Mouse (Mus musculus) MEL (cell line): ENCODE results near the gene Rabl6. TPM values are rescaled to one million over a fixed set of nuclear protein-coding genes. Genes with fewer than 3 reads are reported as not detected.
A peak's percentile ranks its signal among the peaks of the same experiment; 100 is the strongest.

Experiments
- DNase-seq: peaks from one replicate; pipeline ENCODE4 v3.0.0; 2011; ENCODE audit warnings: low read depth, low spot score
- H3K27ac ChIP-seq: 2 replicates; pipeline ENCODE4 v1.5.1; 2012; ENCODE audit warnings: low read depth, mild to moderate bottlenecking, control low read depth, low read length, moderate library complexity; ENCODE audit not compliant: control insufficient read depth
- H3K27me3 ChIP-seq, 2 experiments: fragments of 150-350 bp in 1 of 2; sonication (generic) in 1 of 2; 2 replicates each; pipeline ENCODE4 v1.6.1; 2012; ENCODE audit warnings: low read length in 2 of 2, mild to moderate bottlenecking in 2 of 2, improper control_type of control experiment in 1 of 2, moderate library complexity in 1 of 2; ENCODE audit not compliant: insufficient read depth in 2 of 2, control insufficient read depth in 1 of 2
- H3K36me3 ChIP-seq, 2 experiments: 2 replicates each; pipeline ENCODE4 v1.6.1; 2012 to 2014; ENCODE audit warnings: low read length in 2 of 2, improper control_type of control experiment in 1 of 2, inconsistent platforms in 1 of 2, mild to moderate bottlenecking in 1 of 2; ENCODE audit not compliant: insufficient read depth in 2 of 2, control insufficient read depth in 1 of 2
- H3K4me1 ChIP-seq, 2 experiments: fragments of 150-350 bp in 1 of 2; sonication (generic) in 1 of 2; 2 replicates each; pipeline ENCODE4 v1.6.1; 2012; ENCODE audit warnings: low read length in 2 of 2, improper control_type of control experiment in 1 of 2, mild to moderate bottlenecking in 1 of 2; ENCODE audit not compliant: insufficient read depth in 2 of 2, control insufficient read depth in 1 of 2
- H3K4me3 ChIP-seq, 2 experiments: fragments of 150-350 bp in 1 of 2; sonication (generic) in 1 of 2; 2 replicates each; pipeline ENCODE4 v1.5.1; 2012; ENCODE audit warnings: low read depth in 2 of 2, low read length in 2 of 2, mild to moderate bottlenecking in 2 of 2, moderate library complexity in 2 of 2, control low read depth in 1 of 2, improper control_type of control experiment in 1 of 2; ENCODE audit not compliant: control insufficient read depth in 1 of 2, insufficient read depth in 1 of 2
- H3K79me2 ChIP-seq: 2 replicates; pipeline ENCODE4 v1.6.1; 2012; ENCODE audit warnings: mild to moderate bottlenecking, low read length, moderate library complexity; ENCODE audit not compliant: control insufficient read depth, poor library complexity, insufficient read depth
- H3K9ac ChIP-seq: 2 replicates; pipeline ENCODE4 v1.6.1; 2012; ENCODE audit warnings: low read depth, mild to moderate bottlenecking, control low read depth, low read length, moderate library complexity; ENCODE audit not compliant: control insufficient read depth, poor library complexity, severe bottlenecking
- H3K9me3 ChIP-seq: fragments of 150-350 bp; sonication (generic); replicated peaks from 2 replicates; pipeline ENCODE4 v1.6.1; 2012; ENCODE audit warnings: mild to moderate bottlenecking, low read length, improper control_type of control experiment, moderate library complexity; ENCODE audit not compliant: insufficient read depth
- BHLHE40 ChIP-seq: IDR thresholded peaks from 2 replicates; pipeline ENCODE4 v1.6.1; 2012; ENCODE audit warnings: low read depth, mild to moderate bottlenecking, inconsistent platforms, low read length, improper control_type of control experiment, borderline replicate concordance
- CHD1 ChIP-seq: IDR thresholded peaks from 2 replicates; pipeline ENCODE4 v1.6.1; 2012; ENCODE audit warnings: low read depth, mild to moderate bottlenecking, inconsistent platforms, low read length, improper control_type of control experiment
- CHD2 ChIP-seq: IDR thresholded peaks from 2 replicates; pipeline ENCODE4 v1.6.1; 2011; ENCODE audit warnings: low read length, improper control_type of control experiment
- EP300 ChIP-seq, 2 experiments: IDR thresholded peaks; 2 replicates each; pipeline ENCODE4 v1.6.1; 2011; ENCODE audit warnings: improper control_type of control experiment in 2 of 2, low read length in 2 of 2, low read depth in 1 of 2, mild to moderate bottlenecking in 1 of 2
- GATA1 ChIP-seq: IDR thresholded peaks from 2 replicates; pipeline ENCODE4 v1.6.1; 2011; ENCODE audit warnings: low read depth, low read length, improper control_type of control experiment
- KAT2A ChIP-seq: conservative IDR thresholded peaks from 2 replicates; pipeline ENCODE4 v1.6.1; 2012; ENCODE audit warnings: low read depth, low read length, improper control_type of control experiment, inconsistent platforms
- MAZ ChIP-seq: IDR thresholded peaks from 2 replicates; pipeline ENCODE4 v1.6.1; 2012; ENCODE audit warnings: low read depth, mild to moderate bottlenecking, inconsistent platforms, low read length, improper control_type of control experiment
- NELFE ChIP-seq: IDR thresholded peaks from 2 replicates; pipeline ENCODE4 v1.6.1; 2011; ENCODE audit warnings: low read depth, low read length, improper control_type of control experiment
- NRF1 ChIP-seq: IDR thresholded peaks from 2 replicates; pipeline ENCODE4 v1.6.1; 2014; ENCODE audit warnings: low read depth, mild to moderate bottlenecking, inconsistent platforms, low read length, improper control_type of control experiment, moderate library complexity; ENCODE audit not compliant: poor library complexity, insufficient read depth, severe bottlenecking
- POLR2AphosphoS2 ChIP-seq: IDR thresholded peaks from 2 replicates; pipeline ENCODE4 v1.6.1; 2011; ENCODE audit warnings: low read length, improper control_type of control experiment
- POLR2AphosphoS5 ChIP-seq: IDR thresholded peaks from 2 replicates; pipeline ENCODE4 v1.6.1; 2012; ENCODE audit warnings: low read depth, borderline replicate concordance, mild to moderate bottlenecking, inconsistent platforms, low read length, moderate library complexity, mixed read lengths
- RCOR1 ChIP-seq: IDR thresholded peaks from 2 replicates; pipeline ENCODE4 v1.6.1; 2012; ENCODE audit warnings: low read depth, mild to moderate bottlenecking, inconsistent platforms, low read length, improper control_type of control experiment
- TCF12 ChIP-seq: IDR thresholded peaks from 2 replicates; pipeline ENCODE4 v1.6.1; 2014; ENCODE audit warnings: low read depth, mild to moderate bottlenecking, inconsistent platforms, low read length, improper control_type of control experiment, moderate library complexity
- UBTF ChIP-seq: IDR thresholded peaks from 2 replicates; pipeline ENCODE4 v1.6.1; 2012; ENCODE audit warnings: low read depth, mild to moderate bottlenecking, inconsistent platforms, low read length, improper control_type of control experiment, moderate library complexity, borderline replicate concordance; ENCODE audit not compliant: insufficient read depth
- USF2 ChIP-seq, 2 experiments: IDR thresholded peaks; 2 replicates each; pipeline ENCODE4 v1.6.1; 2011 to 2012; ENCODE audit warnings: improper control_type of control experiment in 2 of 2, low read length in 2 of 2, borderline replicate concordance in 1 of 2, inconsistent platforms in 1 of 2, low read depth in 1 of 2, mild to moderate bottlenecking in 1 of 2; ENCODE audit not compliant: insufficient read depth in 1 of 2
- ZKSCAN1 ChIP-seq: IDR thresholded peaks from 2 replicates; pipeline ENCODE4 v1.6.1; 2012; ENCODE audit warnings: low read depth, mild to moderate bottlenecking, inconsistent platforms, low read length, improper control_type of control experiment, moderate library complexity
- ZNF384 ChIP-seq: IDR thresholded peaks from 2 replicates; pipeline ENCODE4 v1.6.1; 2012; ENCODE audit warnings: low read depth, mild to moderate bottlenecking, inconsistent platforms, low read length, improper control_type of control experiment
- polyA plus RNA-seq, 2 experiments: library from polyadenylated mRNA; stranded (reverse) in 1 of 2; unstranded in 1 of 2; fragments of >175 nt in 1 of 2; fragments of >200 nt in 1 of 2; gene quantifications; 2 replicates each; pipeline versions ENCODE4 v1.2.1 to v1.2.4; 2012; ENCODE audit warnings: low replicate concordance in 2 of 2, low read depth in 1 of 2; ENCODE audit not compliant: insufficient read length in 2 of 2, insufficient read depth in 1 of 2, missing spikeins in 1 of 2
- total RNA-seq: library from RNA; depleted of rRNA; stranded (reverse); fragments of 300-350 nt; gene quantifications from 2 replicates; pipeline ENCODE4 v1.2.3, GENCODE M21; 2012

The Rabl6 gene
- total and polyA plus RNA-seq, 3 experiments: 76.9 to 104 (median 84.7) TPM

DNA sequence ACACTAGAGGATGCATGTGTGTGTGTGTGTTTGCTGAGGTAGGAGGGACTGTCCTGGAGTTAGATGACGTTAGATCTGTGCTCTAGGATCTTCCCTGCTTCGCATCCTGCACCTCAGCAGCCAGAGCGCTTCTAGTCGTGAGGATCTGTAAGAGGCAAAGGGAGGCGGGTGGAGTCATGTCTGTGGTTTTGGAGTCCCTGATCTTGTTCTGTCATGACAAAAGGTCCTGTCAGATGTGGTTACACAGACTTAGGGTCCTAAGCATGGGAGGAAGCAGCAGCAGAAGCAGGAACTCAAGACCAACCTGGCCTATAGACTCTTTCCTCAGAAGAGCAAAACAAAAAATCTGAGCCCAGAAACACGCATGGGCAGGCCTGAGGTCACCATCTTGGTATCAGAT is 12.1 kb upstream of the Rabl6 start:
- H3K27me3 ChIP-seq: no peaks in the 10 kb centered on the region
- TF ChIP-seq EP300 (IDR thresholded peaks at IDR 0.05; ENCODE audit: low read depth in 1 of 2, low read length in 2 of 2): no peak
- TF ChIP-seq USF2 (IDR thresholded peaks at IDR 0.05; ENCODE audit: borderline replicate concordance in 1 of 2, insufficient read depth in 1 of 2, low read depth in 1 of 2, low read length in 2 of 2): no peak
- no peak for TF ChIP-seq POLR2AphosphoS2
- TF ChIP-seq MAZ: no peak
- TF ChIP-seq UBTF: no peak
- TF ChIP-seq GATA1: no peak
- TF ChIP-seq ZKSCAN1: no peak
- TF ChIP-seq ZNF384: no peak
- TF ChIP-seq RCOR1: no peak
- TF ChIP-seq NELFE: no peak
- no peak for TF ChIP-seq POLR2AphosphoS5
- TF ChIP-seq BHLHE40: no peak
- no peak for TF ChIP-seq KAT2A
- no peak for TF ChIP-seq TCF12
- no peak for TF ChIP-seq CHD2

DNA sequence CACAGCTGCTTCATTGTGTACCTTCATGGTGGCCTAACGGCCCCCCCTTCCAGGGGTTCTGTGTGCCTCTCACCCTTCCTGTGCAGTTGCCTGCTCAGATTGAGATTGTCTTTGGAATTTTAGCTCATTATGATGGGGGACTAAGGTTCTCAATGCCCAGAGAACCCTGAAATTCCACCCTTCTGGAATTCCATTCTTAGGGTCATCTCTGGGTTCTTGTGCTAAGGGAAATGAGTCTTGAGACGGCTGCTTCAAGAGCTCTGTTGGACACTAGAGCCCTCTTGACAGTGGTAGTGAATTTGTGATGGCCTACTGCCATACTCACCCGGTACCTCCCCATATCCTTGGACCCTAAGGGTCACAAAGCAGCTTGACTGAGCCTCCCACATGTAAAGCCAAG is 9.3 kb upstream of the Rabl6 start, which contains the start of gene Ccdc183:
Ccdc183 (minus strand) TSS at position 101 of the 400 bp plus-strand sequence.
- Histone ChIP-seq H3K9ac (no peak within 1 kb of the TSS), H3K27ac (no peak within 1 kb of the TSS), H3K27me3 (no peaks in the 10 kb centered on the region), H3K4me3 (no peak within 1 kb of the TSS), H3K79me2 (no peaks in the 10 kb centered on the region), H3K36me3 (peaks cover 0 to 5% of the 10 kb centered on the region in 2 experiments; a peak in 2 of 4 replicates), H3K9me3 (no peaks in the 10 kb centered on the region), H3K4me1 (peaks cover 0 to 22% of the 10 kb centered on the region in 2 experiments; a peak in 3 of 4 replicates)
- DNase-seq: no peak
- no peak for TF ChIP-seq CHD1
- no peak for TF ChIP-seq UBTF
- TF ChIP-seq NRF1: no peak
- no peak for TF ChIP-seq GATA1

More for the DNA sequence above, 12.1 kb upstream of the Rabl6 start:
- peak; percentile 69 for DNase-seq
- peaks cover 0 to 22% of the 10 kb centered on the region in 2 experiments; a peak in 3 of 4 replicates for H3K4me1 ChIP-seq
- H3K27ac ChIP-seq: no peak overlapping the region
- H3K4me3 ChIP-seq: no peak overlapping the region
- peaks cover 0 to 5% of the 10 kb centered on the region in 2 experiments; a peak in 2 of 4 replicates for H3K36me3 ChIP-seq
- H3K9me3 ChIP-seq: no peaks in the 10 kb centered on the region
- no peak overlapping the region for H3K9ac ChIP-seq
- H3K79me2 ChIP-seq: no peaks in the 10 kb centered on the region
